Mouse (Mus musculus) embryonic fibroblast, embryonic 13.5 days (primary cell): ENCODE measurements at regions not wholly inside any gene's neighbourhood (a gene's known extent, or its start where the extent isn't known, plus 50 kb on each side); places are given as distances from the start of the nearest gene placed in this dataset.

Experiments used
- H3K27ac ChIP-seq: 2 replicates; pipeline ENCODE4 v1.5.1; 2012; ENCODE audit warnings: low read length, control low read depth, inconsistent platforms; ENCODE audit not compliant: insufficient read depth
- H3K4me1 ChIP-seq: 2 replicates; pipeline ENCODE4 v1.6.1; 2011; ENCODE audit warnings: low read length; ENCODE audit not compliant: control insufficient read depth, insufficient read depth
- H3K4me3 ChIP-seq: 2 replicates; pipeline ENCODE4 v1.5.1; 2011; ENCODE audit warnings: mild to moderate bottlenecking, control low read depth, low read length; ENCODE audit not compliant: insufficient read depth
- CTCF ChIP-seq: IDR thresholded peaks from 2 replicates; pipeline ENCODE4 v1.5.1; 2011; ENCODE audit warnings: mild to moderate bottlenecking, control low read depth, low read length, moderate library complexity, borderline replicate concordance; ENCODE audit not compliant: insufficient read depth
- POLR2A ChIP-seq: IDR thresholded peaks from 2 replicates; pipeline ENCODE4 v1.6.1; 2011; ENCODE audit warnings: low read depth, mild to moderate bottlenecking, control low read depth, low read length, moderate library complexity

- no peaks in the 10 kb centered on the region for H3K4me1 ChIP-seq
- H3K4me3 ChIP-seq, result no peak overlapping the region
- no peak overlapping the region for H3K27ac ChIP-seq
- no peak for TF ChIP-seq POLR2A
- TF ChIP-seq CTCF, result no peak
These were observed 143.8 kb downstream of the CK137956 start for GRCm38 (mm10) chr4:127826988-127827387.

GRCm38 (mm10) chr4:127819501-127819900 is 151.2 kb downstream of the CK137956 start:
- TF ChIP-seq POLR2A, result no peak
- TF ChIP-seq CTCF, result no peak
- H3K4me1 ChIP-seq, result no peaks in the 10 kb centered on the region
- no peak overlapping the region for H3K27ac ChIP-seq
- no peak overlapping the region for H3K4me3 ChIP-seq

GRCm38 (mm10) chr4:127819009-127819408 is 151.7 kb downstream of the CK137956 start:
- TF ChIP-seq CTCF (no peak), POLR2A (no peak)
- Histone ChIP-seq H3K4me3 (no peak overlapping the region), H3K4me1 (no peaks in the 10 kb centered on the region), H3K27ac (no peak overlapping the region)

- H3K27ac ChIP-seq, result no peak overlapping the region
- no peaks in the 10 kb centered on the region for H3K4me1 ChIP-seq
- TF ChIP-seq POLR2A (no peak), CTCF (no peak)
- H3K4me3 ChIP-seq, result no peak overlapping the region
These were observed 156.1 kb downstream of the CK137956 start for GRCm38 (mm10) chr4:127814631-127815030.

GRCm38 (mm10) chr4:127812047-127812545 is 158.7 kb downstream of the CK137956 start:
- H3K4me3 ChIP-seq, result no peak overlapping the region
- H3K27ac ChIP-seq, result no peak overlapping the region
- TF ChIP-seq POLR2A, result no peak
- TF ChIP-seq CTCF, result no peak
- no peaks in the 10 kb centered on the region for H3K4me1 ChIP-seq

GRCm38 (mm10) chr4:127810899-127811510 is 159.7 kb downstream of the CK137956 start:
- no peaks in the 10 kb centered on the region for H3K4me1 ChIP-seq
- TF ChIP-seq POLR2A, result no peak
- no peak for TF ChIP-seq CTCF
- no peak overlapping the region for H3K4me3 ChIP-seq
- no peak overlapping the region for H3K27ac ChIP-seq

GRCm38 (mm10) chr4:127809006-127809405 is 161.7 kb downstream of the CK137956 start:
- no peak for TF ChIP-seq CTCF
- TF ChIP-seq POLR2A, result no peak
- Histone ChIP-seq H3K4me1 (no peaks in the 10 kb centered on the region), H3K27ac (no peak overlapping the region), H3K4me3 (no peak overlapping the region)

GRCm38 (mm10) chr4:127789206-127789605 is 181.5 kb downstream of the CK137956 start:
- H3K4me3 ChIP-seq, result no peak overlapping the region
- no peak for TF ChIP-seq POLR2A
- no peak; the same call in 1 of the 2 replicates for TF ChIP-seq CTCF
- no peak overlapping the region for H3K27ac ChIP-seq
- H3K4me1 ChIP-seq, result no peaks in the 10 kb centered on the region

GRCm38 (mm10) chr4:127785786-127786185 is 185.0 kb downstream of the CK137956 start:
- no peak for TF ChIP-seq CTCF
- TF ChIP-seq POLR2A, result no peak
- H3K4me3 ChIP-seq, result no peak overlapping the region
- no peak overlapping the region for H3K27ac ChIP-seq
- no peaks in the 10 kb centered on the region for H3K4me1 ChIP-seq

- Histone ChIP-seq H3K27ac (no peak overlapping the region), H3K4me1 (no peaks in the 10 kb centered on the region), H3K4me3 (no peak overlapping the region)
- no peak for TF ChIP-seq POLR2A
- no peak for TF ChIP-seq CTCF
These were observed 198.7 kb downstream of the CK137956 start for GRCm38 (mm10) chr4:127771966-127772500.

- Histone ChIP-seq H3K4me3 (no peak overlapping the region), H3K27ac (no peak overlapping the region), H3K4me1 (no peaks in the 10 kb centered on the region)
- TF ChIP-seq CTCF (no peak), POLR2A (no peak)
These were observed 207.0 kb downstream of the CK137956 start for GRCm38 (mm10) chr4:127763736-127764135.

GRCm38 (mm10) chr4:127758961-127759360 is 211.8 kb downstream of the CK137956 start:
- TF ChIP-seq CTCF, result no peak
- TF ChIP-seq POLR2A, result no peak
- no peak overlapping the region for H3K4me3 ChIP-seq
- H3K4me1 ChIP-seq, result no peaks in the 10 kb centered on the region
- H3K27ac ChIP-seq, result no peak overlapping the region
